Mouse (Mus musculus): Measurements from ENCODE around the gene Prepl. TPM values are rescaled to one million over a fixed set of nuclear protein-coding genes. Genes with fewer than 3 reads are reported as not detected.

Gene Prepl
- polyA plus RNA-seq, 1 experiment from 2014 or later, result 22.5 TPM

- Histone ChIP-seq H3K9me3 (no peaks in the 10 kb centered on the region), H3K27me3 (replicated peaks) (no peaks in the 10 kb centered on the region), H3K36me3 (no peaks in the 10 kb centered on the region), H3K4me1 (0 out of 2 replicates have a peak, but pooled peaks cover 6% of the 10 kb centered on the region), H3K9ac (no peak overlapping the region), H3K27ac (replicated peaks) (no peak overlapping the region), H3K4me2 (no peak overlapping the region), H3K4me3 (no peak overlapping the region)
- no peak for ATAC-seq (ENCODE audit: extremely low read depth, insufficient number of reproducible peaks, low FRiP score, low TSS enrichment)
- 79% methylated on average over 4 of the region's 4 CpGs for WGBS
Measured at GRCm38 (mm10) chr17:85038311-85038710, 51.7 kb downstream of the Prepl start.

DNA sequence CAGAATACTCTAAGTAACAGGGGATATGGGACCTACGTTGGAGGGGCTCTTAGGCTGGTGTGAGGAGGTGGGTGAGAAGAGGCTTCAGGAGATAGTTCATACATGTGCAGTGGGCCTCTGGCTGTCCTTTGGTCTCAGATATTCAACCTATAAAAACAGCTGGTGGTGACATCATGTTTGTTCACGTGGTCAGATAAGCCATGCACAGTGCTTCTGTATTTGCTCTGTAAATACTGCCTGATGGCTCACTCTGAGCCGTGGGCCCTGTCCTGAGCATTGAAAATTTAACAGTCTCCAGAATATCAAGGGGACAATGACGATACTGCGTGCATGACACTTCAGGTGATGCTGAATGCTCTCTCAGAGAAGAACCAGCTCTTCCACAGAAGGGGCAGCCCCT, 52.2 kb downstream of the Prepl start:
- Histone ChIP-seq H3K27ac (replicated peaks) (no peak overlapping the region), H3K9ac (no peak overlapping the region), H3K9me3 (no peaks in the 10 kb centered on the region), H3K4me1 (0 out of 2 replicates have a peak, but pooled peaks cover 6% of the 10 kb centered on the region), H3K36me3 (no peaks in the 10 kb centered on the region), H3K4me3 (no peak overlapping the region), H3K27me3 (replicated peaks) (no peaks in the 10 kb centered on the region), H3K4me2 (no peak overlapping the region)
- no peak for ATAC-seq (ENCODE audit: extremely low read depth, insufficient number of reproducible peaks, low FRiP score, low TSS enrichment)
- WGBS, result 72% methylated on average over 5 of the region's 5 CpGs

GRCm38 (mm10) chr17:85034068-85034467, 56.0 kb downstream of the Prepl start:
- Histone ChIP-seq H3K27ac (replicated peaks) (no peak overlapping the region), H3K4me2 (peak overlapping the region; percentile 27; the same call in 1 of the 2 replicates), H3K4me1 (0 out of 2 replicates have a peak, but pooled peaks cover 9% of the 10 kb centered on the region), H3K9me3 (no peaks in the 10 kb centered on the region), H3K9ac (peak overlapping the region; percentile 5; the same call in 1 of the 2 replicates), H3K27me3 (replicated peaks) (no peaks in the 10 kb centered on the region; the same call in 1 of the 2 replicates), H3K4me3 (no peak overlapping the region), H3K36me3 (no peaks in the 10 kb centered on the region)
- 48% methylated on average over 11 of the region's 11 CpGs for WGBS
- ATAC-seq (ENCODE audit: extremely low read depth, insufficient number of reproducible peaks, low FRiP score, low TSS enrichment), result no peak

- Histone ChIP-seq H3K4me3 (no peak overlapping the region), H3K4me2 (no peak overlapping the region), H3K4me1 (0 out of 2 replicates have a peak, but pooled peaks cover 9% of the 10 kb centered on the region), H3K27me3 (replicated peaks) (no peaks in the 10 kb centered on the region; the same call in 1 of the 2 replicates), H3K27ac (replicated peaks) (no peak overlapping the region), H3K9ac (no peak overlapping the region), H3K9me3 (no peaks in the 10 kb centered on the region), H3K36me3 (no peaks in the 10 kb centered on the region)
- ATAC-seq (ENCODE audit: extremely low read depth, insufficient number of reproducible peaks, low FRiP score, low TSS enrichment), result no peak
- WGBS, result 81% methylated on average over 3 of the region's 3 CpGs
Measured at GRCm38 (mm10) chr17:85033087-85033486, 57.0 kb downstream of the Prepl start.

GRCm38 (mm10) chr17:85030651-85031050, 59.4 kb downstream of the Prepl start:
- Histone ChIP-seq H3K4me2 (no peak overlapping the region), H3K4me1 (0 out of 2 replicates have a peak, but pooled peaks cover 9% of the 10 kb centered on the region), H3K27me3 (replicated peaks) (no peaks in the 10 kb centered on the region; the same call in 1 of the 2 replicates), H3K27ac (replicated peaks) (no peak overlapping the region), H3K9ac (no peak overlapping the region), H3K36me3 (no peaks in the 10 kb centered on the region), H3K4me3 (no peak overlapping the region), H3K9me3 (no peaks in the 10 kb centered on the region)
- no peak for ATAC-seq (ENCODE audit: extremely low read depth, insufficient number of reproducible peaks, low FRiP score, low TSS enrichment)
- 59% methylated on average over 5 of the region's 5 CpGs for WGBS

- ATAC-seq (ENCODE audit: extremely low read depth, insufficient number of reproducible peaks, low FRiP score, low TSS enrichment), result no peak
- WGBS, result 85% methylated on average over 10 of the region's 10 CpGs
- H3K4me1 ChIP-seq, result 0 out of 2 replicates have a peak, but pooled peaks cover 3% of the 10 kb centered on the region
Measured at GRCm38 (mm10) chr17:85028797-85029196, 61.2 kb downstream of the Prepl start.

DNA sequence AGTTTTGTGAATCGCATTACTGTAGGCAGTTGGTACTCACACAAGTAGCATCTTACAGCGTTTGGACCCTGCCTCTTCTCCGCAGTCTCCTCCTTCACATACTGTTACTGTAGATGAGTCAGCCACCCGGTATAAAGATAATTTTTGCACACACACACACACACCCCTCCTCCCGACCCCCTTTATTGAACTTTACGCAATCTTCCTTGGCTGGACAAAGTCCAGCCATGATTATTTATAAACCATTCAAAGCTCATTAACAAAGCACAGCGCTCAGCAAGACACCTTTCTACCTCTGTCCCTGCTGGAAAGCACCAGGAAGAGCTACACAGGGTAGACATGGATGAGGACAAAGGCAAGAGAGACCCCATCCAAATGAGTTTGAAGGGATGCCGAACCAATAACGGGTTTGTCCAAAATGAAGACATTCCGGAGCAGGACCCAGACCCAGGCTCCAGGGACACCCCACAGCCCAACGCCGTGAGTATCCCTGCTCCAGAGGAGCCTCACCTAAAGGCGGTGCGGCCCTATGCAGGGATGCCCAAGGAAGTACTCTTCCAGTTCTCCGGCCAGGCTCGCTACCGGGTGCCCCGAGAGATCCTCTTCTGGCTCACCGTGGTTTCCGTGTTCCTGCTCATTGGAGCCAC, 61.8 kb downstream of the Prepl start, which contains the start of gene Slc3a1:
TSS of gene Slc3a1 (plus strand) at position 284 of the 647 bp plus-strand sequence.
- Histone ChIP-seq H3K4me1 (peaks cover 6% of the 10 kb centered on the region; the same call in 1 of the 2 replicates), H3K9me3 (no peaks in the 10 kb centered on the region), H3K9ac (no peak within 1 kb of the TSS), H3K27ac (replicated peaks) (no peak within 1 kb of the TSS), H3K4me3 (no peak within 1 kb of the TSS), H3K4me2 (no peak within 1 kb of the TSS), H3K36me3 (peaks cover 7% of the 10 kb centered on the region; the same call in 1 of the 2 replicates), H3K27me3 (replicated peaks) (no peaks in the 10 kb centered on the region; the same call in 1 of the 2 replicates)
- WGBS, result 85% methylated on average over 20 of the region's 20 CpGs
- ATAC-seq (ENCODE audit: extremely low read depth, insufficient number of reproducible peaks, low FRiP score, low TSS enrichment), result no peak

More at GRCm38 (mm10) chr17:85028797-85029196, 61.2 kb downstream of the Prepl start:
- Histone ChIP-seq H3K27ac (replicated peaks) (no peak overlapping the region), H3K36me3 (peaks cover 7% of the 10 kb centered on the region; the same call in 1 of the 2 replicates), H3K4me3 (no peak overlapping the region), H3K9me3 (no peaks in the 10 kb centered on the region), H3K9ac (no peak overlapping the region), H3K4me2 (no peak overlapping the region), H3K27me3 (replicated peaks) (no peaks in the 10 kb centered on the region; the same call in 1 of the 2 replicates)

GRCm38 (mm10) chr17:85027247-85027646, 62.8 kb downstream of the Prepl start:
- H3K4me1 ChIP-seq, result peaks cover 7% of the 10 kb centered on the region; the same call in 1 of the 2 replicates
- 84% methylated on average over 3 of the region's 3 CpGs for WGBS
- no peak overlapping the region for H3K4me3 ChIP-seq
- no peak overlapping the region for H3K4me2 ChIP-seq
- no peak for ATAC-seq (ENCODE audit: extremely low read depth, insufficient number of reproducible peaks, low FRiP score, low TSS enrichment)
- peaks cover 7% of the 10 kb centered on the region; the same call in 1 of the 2 replicates for H3K36me3 ChIP-seq
- no peaks in the 10 kb centered on the region; the same call in 1 of the 2 replicates for H3K27me3 ChIP-seq (replicated peaks)
- no peak overlapping the region for H3K9ac ChIP-seq
- no peaks in the 10 kb centered on the region for H3K9me3 ChIP-seq
- H3K27ac ChIP-seq (replicated peaks), result no peak overlapping the region

GRCm38 (mm10) chr17:85026436-85026835, 63.6 kb downstream of the Prepl start:
- H3K27ac ChIP-seq (replicated peaks), result no peak overlapping the region
- H3K36me3 ChIP-seq, result peaks cover 7% of the 10 kb centered on the region; the same call in 1 of the 2 replicates
- no peaks in the 10 kb centered on the region; the same call in 1 of the 2 replicates for H3K27me3 ChIP-seq (replicated peaks)
- no peak for ATAC-seq (ENCODE audit: extremely low read depth, insufficient number of reproducible peaks, low FRiP score, low TSS enrichment)
- H3K4me1 ChIP-seq, result peaks cover 7% of the 10 kb centered on the region; the same call in 1 of the 2 replicates
- no peaks in the 10 kb centered on the region for H3K9me3 ChIP-seq
- no peak overlapping the region for H3K4me3 ChIP-seq
- H3K4me2 ChIP-seq, result no peak overlapping the region
- WGBS, result 86% methylated on average over 6 of the region's 6 CpGs
- no peak overlapping the region for H3K9ac ChIP-seq

GRCm38 (mm10) chr17:85025151-85025550, 64.9 kb downstream of the Prepl start:
- Histone ChIP-seq H3K27me3 (replicated peaks) (no peaks in the 10 kb centered on the region), H3K4me3 (no peak overlapping the region), H3K27ac (replicated peaks) (no peak overlapping the region), H3K36me3 (peaks cover 7% of the 10 kb centered on the region; the same call in 1 of the 2 replicates), H3K4me1 (peaks cover 7% of the 10 kb centered on the region; the same call in 1 of the 2 replicates), H3K4me2 (no peak overlapping the region), H3K9me3 (no peaks in the 10 kb centered on the region), H3K9ac (no peak overlapping the region)
- WGBS, result 91% methylated on average over 6 of the region's 6 CpGs
- no peak for ATAC-seq (ENCODE audit: extremely low read depth, insufficient number of reproducible peaks, low FRiP score, low TSS enrichment)

GRCm38 (mm10) chr17:85024237-85024636, 65.8 kb downstream of the Prepl start:
- H3K4me2 ChIP-seq, result no peak overlapping the region
- 85% methylated on average over 8 of the region's 8 CpGs for WGBS

More at GRCm38 (mm10) chr17:85024237-85024636, 65.8 kb downstream of the Prepl start:
- no peak for ATAC-seq (ENCODE audit: extremely low read depth, insufficient number of reproducible peaks, low FRiP score, low TSS enrichment)
- Histone ChIP-seq H3K27ac (replicated peaks) (no peak overlapping the region), H3K4me3 (no peak overlapping the region), H3K9ac (no peak overlapping the region), H3K9me3 (no peaks in the 10 kb centered on the region), H3K27me3 (replicated peaks) (no peaks in the 10 kb centered on the region), H3K36me3 (peaks cover 7% of the 10 kb centered on the region; the same call in 1 of the 2 replicates), H3K4me1 (peaks cover 5% of the 10 kb centered on the region; the same call in 1 of the 2 replicates)
